Mouse (Mus musculus): ENCODE data around the gene Ccdc159. TPM values are rescaled to one million over a fixed set of nuclear protein-coding genes. Genes with fewer than 3 reads are reported as not detected.

Ccdc159 gene
- polyA plus RNA-seq, 1 experiment from 2014 or later: 2.2 TPM

DNA sequence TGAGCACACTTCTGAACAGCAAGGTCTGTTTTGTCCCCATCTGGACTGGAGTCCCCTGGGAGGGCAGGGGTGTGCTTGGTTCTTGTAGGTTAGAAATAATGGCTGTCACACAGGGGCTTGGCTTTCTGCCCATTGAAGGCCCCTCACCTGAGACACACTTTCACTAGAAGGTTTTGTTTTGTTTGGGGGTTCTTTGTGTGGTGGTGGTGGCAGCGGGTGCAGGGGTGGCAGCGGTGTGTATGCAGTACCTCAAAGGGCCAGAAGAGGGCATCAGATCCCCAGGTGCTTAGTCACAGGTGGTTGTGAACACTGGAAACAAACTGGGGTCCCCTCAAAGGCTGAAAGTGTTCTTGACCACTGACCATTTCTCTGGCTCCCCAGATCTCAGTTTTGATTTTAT lies 50.7 kb downstream of the Ccdc159 start:
- DNase-seq (ENCODE audit: low spot score) (no peak), ATAC-seq (replicated peaks; ENCODE audit: low FRiP score) (no peak)
- Histone ChIP-seq H3K27ac (ENCODE audit: low read depth, low read length) (no peak overlapping the region), H3K4me1 (replicated peaks; ENCODE audit: control insufficient read depth, insufficient read depth, low read length) (no peaks in the 10 kb centered on the region), H3K36me3 (ENCODE audit: control insufficient read depth, insufficient read depth, low read length) (no peaks in the 10 kb centered on the region), H3K27me3 (replicated peaks; ENCODE audit: control insufficient read depth, insufficient read depth, low read length) (peaks cover 34% of the 10 kb centered on the region), H3K9ac (ENCODE audit: low read depth, low read length) (no peak overlapping the region), H3K4me3 (ENCODE audit: low read depth, low read length) (no peak overlapping the region), H3K4me2 (no peak overlapping the region), H3K9me3 (ENCODE audit: control insufficient read depth, low read length) (0 out of 2 replicates have a peak, but pooled peaks cover 3% of the 10 kb centered on the region)
- WGBS: 14% methylated on average over 2 of the region's 2 CpGs

DNA sequence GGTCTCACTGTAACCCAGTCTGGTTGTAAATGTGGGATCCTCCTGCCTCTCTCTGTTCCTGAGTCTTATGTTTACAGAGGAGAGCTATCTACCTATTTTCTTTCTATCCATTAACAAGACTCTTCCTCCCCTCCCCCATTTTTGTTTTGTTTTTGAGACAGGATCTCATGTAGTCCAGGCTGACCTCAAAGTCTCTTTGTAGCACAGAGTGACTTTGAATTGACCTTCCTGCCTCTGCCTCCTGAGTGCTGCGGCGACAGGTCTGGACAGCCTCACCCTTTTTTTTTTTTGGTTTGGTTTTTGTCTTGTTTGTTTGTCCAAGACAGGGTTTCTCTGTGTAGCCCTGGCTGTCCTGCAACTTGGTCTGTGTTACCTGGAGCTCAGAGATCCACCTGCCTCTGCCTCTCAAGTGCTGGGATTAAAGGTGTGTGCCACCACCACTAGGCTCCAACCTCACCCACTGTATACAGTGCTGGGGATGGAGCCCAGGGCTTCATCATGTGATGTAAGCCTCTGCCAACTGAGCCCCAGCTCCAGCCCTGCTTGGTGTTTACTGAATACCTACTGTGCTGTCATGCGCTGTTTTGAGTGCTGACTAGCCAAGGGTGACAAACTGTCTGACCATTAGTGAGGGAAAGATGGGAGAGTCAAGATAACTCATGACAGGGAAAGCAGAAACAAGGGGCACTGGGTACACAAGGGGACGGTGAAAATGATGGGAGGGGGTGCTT lies 51.3 kb downstream of the Ccdc159 start:
- no peak overlapping the region for H3K27ac ChIP-seq (ENCODE audit: low read depth, low read length)
- DNase-seq (ENCODE audit: low spot score) (no peak), ATAC-seq (replicated peaks; ENCODE audit: low FRiP score) (no peak)
- H3K4me3 ChIP-seq (ENCODE audit: low read depth, low read length): no peak overlapping the region
- 0 out of 2 replicates have a peak, but pooled peaks cover 3% of the 10 kb centered on the region for H3K9me3 ChIP-seq (ENCODE audit: control insufficient read depth, low read length)
- no peak overlapping the region for H3K9ac ChIP-seq (ENCODE audit: low read depth, low read length)
- H3K4me2 ChIP-seq: no peak overlapping the region
- peaks cover 40% of the 10 kb centered on the region for H3K27me3 ChIP-seq (replicated peaks; ENCODE audit: control insufficient read depth, insufficient read depth, low read length)
- 87% methylated on average over 4 of the region's 4 CpGs for WGBS
- H3K4me1 ChIP-seq (replicated peaks; ENCODE audit: control insufficient read depth, insufficient read depth, low read length): no peaks in the 10 kb centered on the region
- no peaks in the 10 kb centered on the region for H3K36me3 ChIP-seq (ENCODE audit: control insufficient read depth, insufficient read depth, low read length)

DNA sequence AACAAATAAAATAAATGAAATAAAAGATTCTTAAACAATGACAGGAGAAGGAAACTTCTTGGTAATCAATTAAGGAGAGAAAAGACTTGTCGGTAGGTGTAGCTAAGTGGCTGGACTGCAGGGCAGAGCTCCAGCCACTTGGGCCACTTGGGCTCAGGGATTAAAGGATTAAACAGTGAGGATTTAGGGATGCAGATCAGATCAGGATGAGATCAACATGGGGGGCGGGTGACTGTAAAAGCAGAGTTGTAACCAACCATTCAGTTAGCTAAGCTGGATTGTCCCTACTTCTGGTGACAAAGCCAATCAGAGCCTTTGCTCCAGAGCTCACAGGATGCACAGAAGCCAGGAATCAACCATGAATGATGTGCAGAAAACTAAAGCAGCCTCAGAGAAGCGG lies 56.6 kb downstream of the Ccdc159 start:
- 15% methylated on average over 3 of the region's 3 CpGs for WGBS
- H3K9me3 ChIP-seq (ENCODE audit: control insufficient read depth, low read length): 0 out of 2 replicates have a peak, but pooled peaks cover 3% of the 10 kb centered on the region
- H3K27me3 ChIP-seq (replicated peaks; ENCODE audit: control insufficient read depth, insufficient read depth, low read length): peaks cover 89% of the 10 kb centered on the region

More for the DNA sequence above, 56.6 kb downstream of the Ccdc159 start:
- Histone ChIP-seq H3K4me1 (replicated peaks; ENCODE audit: control insufficient read depth, insufficient read depth, low read length) (no peaks in the 10 kb centered on the region; the same call in 1 of the 2 replicates), H3K4me2 (no peak overlapping the region), H3K27ac (ENCODE audit: low read depth, low read length) (no peak overlapping the region), H3K36me3 (ENCODE audit: control insufficient read depth, insufficient read depth, low read length) (no peaks in the 10 kb centered on the region), H3K4me3 (ENCODE audit: low read depth, low read length) (no peak overlapping the region), H3K9ac (ENCODE audit: low read depth, low read length) (no peak overlapping the region)
- no peak for DNase-seq (ENCODE audit: low spot score)
- no peak for ATAC-seq (replicated peaks; ENCODE audit: low FRiP score)

Other genes with a start within 250 kb of the Ccdc159 start
- 18.8 and 23.9 TPM in 2 replicates for gene Ldlr, start 204.0 kb upstream of the Ccdc159 start, polyA plus RNA-seq (2014; fragmentation: Nextera tagmentation; extraction: Ambion mirVana)
- gene Spc24, start 167.2 kb upstream of the Ccdc159 start, polyA plus RNA-seq (2014; fragmentation: Nextera tagmentation; extraction: Ambion mirVana): 151 and 170 TPM in 2 replicates
- gene Kank2, start 128.7 kb upstream of the Ccdc159 start, polyA plus RNA-seq (2014; fragmentation: Nextera tagmentation; extraction: Ambion mirVana): 4.7 and 6.7 TPM in 2 replicates
- 16.1 and 17.4 TPM in 2 replicates for gene Angptl8, start 92.0 kb upstream of the Ccdc159 start, polyA plus RNA-seq (2014; fragmentation: Nextera tagmentation; extraction: Ambion mirVana)
- gene Dock6, start 74.8 kb upstream of the Ccdc159 start, polyA plus RNA-seq (2014; fragmentation: Nextera tagmentation; extraction: Ambion mirVana): 14.9 and 21.6 TPM in 2 replicates
- 5.7 and 7.3 TPM in 2 replicates for gene Rab3d, start 9.3 kb upstream of the Ccdc159 start, polyA plus RNA-seq (2014; fragmentation: Nextera tagmentation; extraction: Ambion mirVana)
- gene Tmem205, start 85 bp downstream of the Ccdc159 start, polyA plus RNA-seq (2014; fragmentation: Nextera tagmentation; extraction: Ambion mirVana): 45.0 and 51.0 TPM in 2 replicates
- gene Plppr2, start 9.6 kb downstream of the Ccdc159 start, polyA plus RNA-seq (2014; fragmentation: Nextera tagmentation; extraction: Ambion mirVana): 6.1 and 7.2 TPM in 2 replicates
- gene Swsap1, start 28.3 kb downstream of the Ccdc159 start, polyA plus RNA-seq (2014; fragmentation: Nextera tagmentation; extraction: Ambion mirVana): 9.8 and 11.9 TPM in 2 replicates
- 131 TPM in 2 replicates for gene Epor, start 36.0 kb downstream of the Ccdc159 start, polyA plus RNA-seq (2014; fragmentation: Nextera tagmentation; extraction: Ambion mirVana)
- 0.34 and 0.55 TPM in 2 replicates for gene Rgl3, start 62.0 kb downstream of the Ccdc159 start, polyA plus RNA-seq (2014; fragmentation: Nextera tagmentation; extraction: Ambion mirVana)
- 0.23 and 0.29 TPM in 2 replicates for gene Ccdc151, start 75.2 kb downstream of the Ccdc159 start, polyA plus RNA-seq (2014; fragmentation: Nextera tagmentation; extraction: Ambion mirVana)
- gene Prkcsh, start 75.3 kb downstream of the Ccdc159 start, polyA plus RNA-seq (2014; fragmentation: Nextera tagmentation; extraction: Ambion mirVana): 89.4 and 89.5 TPM in 2 replicates
- 0.19 and 0.25 TPM in 2 replicates for gene Elavl3, start 124.6 kb downstream of the Ccdc159 start, polyA plus RNA-seq (2014; fragmentation: Nextera tagmentation; extraction: Ambion mirVana)
- not detected in 2 replicates for gene Gm49318, start 143.8 kb downstream of the Ccdc159 start, polyA plus RNA-seq (2014; fragmentation: Nextera tagmentation; extraction: Ambion mirVana)
- 5.5 and 7.5 TPM in 2 replicates for gene Zfp653, start 143.9 kb downstream of the Ccdc159 start, polyA plus RNA-seq (2014; fragmentation: Nextera tagmentation; extraction: Ambion mirVana)
- 55.1 and 59.2 TPM in 2 replicates for gene Ecsit, start 158.0 kb downstream of the Ccdc159 start, polyA plus RNA-seq (2014; fragmentation: Nextera tagmentation; extraction: Ambion mirVana)
- gene Cnn1, start 171.7 kb downstream of the Ccdc159 start, polyA plus RNA-seq (2014; fragmentation: Nextera tagmentation; extraction: Ambion mirVana): 3.6 and 6.2 TPM in 2 replicates
- gene Elof1, start 189.7 kb downstream of the Ccdc159 start, polyA plus RNA-seq (2014; fragmentation: Nextera tagmentation; extraction: Ambion mirVana): 159 and 169 TPM in 2 replicates
- 156 and 162 TPM in 2 replicates for gene Acp5, start 208.2 kb downstream of the Ccdc159 start, polyA plus RNA-seq (2014; fragmentation: Nextera tagmentation; extraction: Ambion mirVana)
- 66.6 and 67.9 TPM in 2 replicates for gene Pigyl, start 229.4 kb downstream of the Ccdc159 start, polyA plus RNA-seq (2014; fragmentation: Nextera tagmentation; extraction: Ambion mirVana)